Mouse (Mus musculus) kidney, postnatal 0 days (tissue): Measurements from ENCODE around the gene Krt17. TPM values are rescaled to one million over a fixed set of nuclear protein-coding genes. Genes with fewer than 3 reads are reported as not detected.

ENCODE experiments used
- ATAC-seq: fragments of 200-750 bp; cut with Nextera tagmentation; replicated peaks from 2 replicates; pipeline ENCODE4 v1.8.0; 2017; ENCODE audit warnings: low read depth, moderate number of reproducible peaks, moderate TSS enrichment, moderate library complexity; ENCODE audit not compliant: low FRiP score
- DNase-seq: peaks from one replicate; pipeline ENCODE4 v3.0.0-alpha.2; 2016; ENCODE audit warnings: low spot score
- H3K27ac ChIP-seq: fragments of 300-500 bp; sonication (generic); 2 replicates; pipeline ENCODE4 v1.5.1; 2014; ENCODE audit warnings: mild to moderate bottlenecking
- H3K27me3 ChIP-seq: fragments of 300-500 bp; sonication (generic); 2 replicates; pipeline ENCODE4 v1.6.1; 2014; ENCODE audit warnings: low read length, mixed read lengths; ENCODE audit not compliant: insufficient read depth
- H3K36me3 ChIP-seq: fragments of 300-500 bp; sonication (generic); 2 replicates; pipeline ENCODE4 v1.6.1; 2014; ENCODE audit warnings: low read length, mixed read lengths; ENCODE audit not compliant: insufficient read depth
- H3K4me1 ChIP-seq: fragments of 300-500 bp; sonication (generic); replicated peaks from 2 replicates; pipeline ENCODE4 v1.6.1; 2014; ENCODE audit warnings: antibody characterized with exemption, low read length, mixed read lengths; ENCODE audit not compliant: insufficient read depth
- H3K4me2 ChIP-seq: fragments of 300-500 bp; sonication (generic); 2 replicates; pipeline ENCODE4 v1.6.1; 2014; ENCODE audit warnings: mild to moderate bottlenecking, low read length, moderate library complexity, mixed read lengths
- H3K4me3 ChIP-seq: fragments of 300-500 bp; sonication (generic); replicated peaks from 2 replicates; pipeline ENCODE4 v1.5.1; 2014; ENCODE audit warnings: low read depth, low read length
- H3K9ac ChIP-seq: fragments of 300-500 bp; sonication (generic); 2 replicates; pipeline ENCODE4 v1.6.1; 2014; ENCODE audit warnings: low read depth, low read length
- H3K9me3 ChIP-seq: fragments of 300-500 bp; sonication (generic); replicated peaks from 2 replicates; pipeline ENCODE4 v1.6.1; 2016; ENCODE audit warnings: low read length, inconsistent platforms, mixed read lengths
- CTCF ChIP-seq: IDR thresholded peaks from 2 replicates; pipeline ENCODE4 v1.5.1; 2016; ENCODE audit warnings: antibody characterized with exemption, low read depth, mild to moderate bottlenecking, moderate library complexity
- WGBS: fragments of 180-500 bp; shearing (Covaris S2); extraction: QIAGEN DNeasy Blood & Tissue Kit; methylation state at CpG from one replicate; pipeline ENCODE4 v1.1.7; 2014; 5-methylcytosine and 5-hydroxymethylcytosine counted together
- polyA plus RNA-seq: library from polyadenylated mRNA; unstranded; fragments of >200 nt; fragmentation: Nextera tagmentation; extraction: Ambion mirVana; gene quantifications from 2 replicates; pipeline ENCODE4 v1.2.1, GENCODE M21; 2015

Gene Krt17
- polyA plus RNA-seq, 1 experiment from 2014 or later: 0.12 TPM

- Histone ChIP-seq H3K4me1 (no peaks in the 10 kb centered on the region), H3K36me3 (no peaks in the 10 kb centered on the region), H3K27me3 (no peaks in the 10 kb centered on the region), H3K4me2 (no peak overlapping the region), H3K9ac (no peak overlapping the region), H3K9me3 (no peaks in the 10 kb centered on the region), H3K4me3 (no peak overlapping the region), H3K27ac (no peak overlapping the region)
- ATAC-seq: no peak
- no peak for DNase-seq
- no peak for TF ChIP-seq CTCF
- 84% methylated on average over 4 of the region's 4 CpGs for WGBS
Measured at GRCm38 (mm10) chr11:100219304-100219703, 41.5 kb downstream of the Krt17 start.

GRCm38 (mm10) chr11:100208542-100208941, 52.3 kb downstream of the Krt17 start:
- DNase-seq (no peak), ATAC-seq (no peak)
- no peak overlapping the region for H3K27ac ChIP-seq
- no peaks in the 10 kb centered on the region for H3K9me3 ChIP-seq
- WGBS: 48% methylated on average over 6 of the region's 6 CpGs
- TF ChIP-seq CTCF: no peak
- no peak overlapping the region for H3K4me3 ChIP-seq
- H3K27me3 ChIP-seq: no peaks in the 10 kb centered on the region
- H3K9ac ChIP-seq: no peak overlapping the region
- H3K4me1 ChIP-seq: no peaks in the 10 kb centered on the region
- no peaks in the 10 kb centered on the region for H3K36me3 ChIP-seq
- H3K4me2 ChIP-seq: no peak overlapping the region

GRCm38 (mm10) chr11:100207498-100207897, 53.3 kb downstream of the Krt17 start, which contains the start of gene Krt14:
TSS of gene Krt14 (minus strand) at chr11:100207548.
- Histone ChIP-seq H3K9me3 (no peaks in the 10 kb centered on the region), H3K36me3 (no peaks in the 10 kb centered on the region), H3K4me2 (no peak within 1 kb of the TSS), H3K27ac (no peak within 1 kb of the TSS), H3K27me3 (no peaks in the 10 kb centered on the region), H3K9ac (no peak within 1 kb of the TSS), H3K4me3 (no peak within 1 kb of the TSS), H3K4me1 (no peaks in the 10 kb centered on the region)
- ATAC-seq (no peak), DNase-seq (no peak)
- WGBS: 72% methylated on average over 8 of the region's 8 CpGs
- no peak for TF ChIP-seq CTCF

Other genes with a start within 250 kb of the Krt17 start
- gene Krt33a, start 244.8 kb downstream of the Krt17 start, polyA plus RNA-seq: not detected in 2 replicates
- gene Krt33b, start 231.2 kb downstream of the Krt17 start, polyA plus RNA-seq: not detected in 2 replicates
- not detected in 2 replicates for gene Krt34, start 219.5 kb downstream of the Krt17 start, polyA plus RNA-seq
- gene Krt31, start 210.5 kb downstream of the Krt17 start, polyA plus RNA-seq: not detected in 2 replicates
- not detected in 2 replicates for gene Krt32, start 172.8 kb downstream of the Krt17 start, polyA plus RNA-seq
- not detected in 2 replicates for gene Krt35, start 164.8 kb downstream of the Krt17 start, polyA plus RNA-seq
- 0.78 and 1.2 TPM in 2 replicates for gene Krt36, start 155.4 kb downstream of the Krt17 start, polyA plus RNA-seq
- gene Krt13, start 139.5 kb downstream of the Krt17 start, polyA plus RNA-seq: 0.08 and 0.10 TPM in 2 replicates
- gene Krt15, start 125.1 kb downstream of the Krt17 start, polyA plus RNA-seq: 2.9 and 3.0 TPM in 2 replicates
- 90.5 and 94.0 TPM in 2 replicates for gene Krt19, start 112.4 kb downstream of the Krt17 start, polyA plus RNA-seq
- not detected in 2 replicates for gene Krt9, start 67.8 kb downstream of the Krt17 start, polyA plus RNA-seq
- gene Krt14, start 53.5 kb downstream of the Krt17 start, polyA plus RNA-seq: 2.7 and 4.3 TPM in 2 replicates
- not detected in 2 replicates for gene Krt16, start 12.1 kb downstream of the Krt17 start, polyA plus RNA-seq
- gene Krt42, start 8.8 kb upstream of the Krt17 start, polyA plus RNA-seq: not detected in 2 replicates
- gene Eif1, start 58.9 kb upstream of the Krt17 start, polyA plus RNA-seq: 1,736 and 1,746 TPM in 2 replicates
- not detected in 2 replicates for gene Gast, start 73.4 kb upstream of the Krt17 start, polyA plus RNA-seq
- 13.8 and 15.7 TPM in 2 replicates for gene Hap1, start 95.1 kb upstream of the Krt17 start, polyA plus RNA-seq
- 119 and 129 TPM in 2 replicates for gene Jup, start 136.7 kb upstream of the Krt17 start, polyA plus RNA-seq
- 51.4 and 54.5 TPM in 2 replicates for gene P3h4, start 153.8 kb upstream of the Krt17 start, polyA plus RNA-seq
- gene Fkbp10, start 154.7 kb upstream of the Krt17 start, polyA plus RNA-seq: 108 and 122 TPM in 2 replicates
- 97.6 and 98.6 TPM in 2 replicates for gene Nt5c3b, start 180.8 kb upstream of the Krt17 start, polyA plus RNA-seq
- gene Klhl10, start 180.9 kb upstream of the Krt17 start, polyA plus RNA-seq: 0.29 and 0.32 TPM in 2 replicates
- gene Klhl11, start 211.7 kb upstream of the Krt17 start, polyA plus RNA-seq: 5.4 and 6.0 TPM in 2 replicates